Mouse (Mus musculus) thymus, adult 2 months (tissue): Measurements from ENCODE around the gene Znrf2.

Source experiments
- CTCF ChIP-seq: fragments of 200-500 bp; IDR thresholded peaks from 2 replicates; pipeline ENCODE4 v1.5.1; 2012; ENCODE audit warnings: mild to moderate bottlenecking, control low read depth, low read length, moderate library complexity, borderline replicate concordance; ENCODE audit not compliant: control insufficient read depth, poor library complexity, insufficient read depth; ENCODE audit errors: extremely low read depth
- POLR2A ChIP-seq: fragments of 200-500 bp; IDR thresholded peaks from 2 replicates; pipeline ENCODE4 v1.6.1; 2012; ENCODE audit warnings: mild to moderate bottlenecking, low read length, control low read depth, moderate library complexity; ENCODE audit not compliant: control insufficient read depth, poor library complexity, insufficient read depth; ENCODE audit errors: extremely low read depth

DNA sequence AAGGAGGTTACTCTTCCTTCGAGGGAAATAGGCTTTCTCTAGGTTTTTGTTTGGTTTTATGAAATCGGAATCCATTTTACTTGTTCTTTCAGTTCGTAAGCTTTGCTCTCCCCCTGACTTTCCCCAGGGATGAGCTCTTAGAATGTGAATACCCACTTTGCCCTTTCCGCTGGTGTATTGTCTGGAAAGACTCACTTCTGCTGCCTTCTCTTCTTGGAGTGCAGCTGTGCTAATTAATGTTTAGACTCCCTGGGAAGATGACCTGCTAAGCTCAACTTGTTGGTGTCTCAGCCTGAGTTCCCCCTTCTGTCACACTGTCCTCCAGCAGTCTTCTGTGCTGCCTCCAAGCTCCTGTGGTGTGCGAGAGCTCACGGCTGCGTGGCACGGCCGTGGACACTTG, 73.5 kb downstream of the Znrf2 start:
- TF ChIP-seq POLR2A (no peak), CTCF (no peak)
